Mouse (Mus musculus) adrenal gland, postnatal 14 days (tissue): ENCODE data around the gene Runx2. TPM values are rescaled to one million over a fixed set of nuclear protein-coding genes. Genes with fewer than 3 reads are reported as not detected.

Source experiments
- DNase-seq: peaks from one replicate; pipeline ENCODE4 v3.0.0; 2021; ENCODE audit warnings: mixed read lengths
- long read RNA-seq, 2 experiments: library from polyadenylated mRNA; stranded (forward); transcript quantifications; one replicate each; pipeline ENCODE4 v2.0.0; 2021
- total RNA-seq: library from RNA; stranded (reverse); gene quantifications from 2 replicates; pipeline ENCODE4 v1.2.3, GENCODE M21; 2021

The Runx2 gene
- 11.5 and 15.9 TPM in 2 replicates for total RNA-seq
- long read RNA-seq, experiment 1, partial matches to known transcripts: 0 of 6 reads
- long read RNA-seq, experiment 1, other reads (novel, unspliced or antisense): 6 of 6 reads
- long read RNA-seq, experiment 2, partial matches to known transcripts: 0 of 5 reads
- long read RNA-seq, experiment 2, other reads (novel, unspliced or antisense): 5 of 5 reads

DNA sequence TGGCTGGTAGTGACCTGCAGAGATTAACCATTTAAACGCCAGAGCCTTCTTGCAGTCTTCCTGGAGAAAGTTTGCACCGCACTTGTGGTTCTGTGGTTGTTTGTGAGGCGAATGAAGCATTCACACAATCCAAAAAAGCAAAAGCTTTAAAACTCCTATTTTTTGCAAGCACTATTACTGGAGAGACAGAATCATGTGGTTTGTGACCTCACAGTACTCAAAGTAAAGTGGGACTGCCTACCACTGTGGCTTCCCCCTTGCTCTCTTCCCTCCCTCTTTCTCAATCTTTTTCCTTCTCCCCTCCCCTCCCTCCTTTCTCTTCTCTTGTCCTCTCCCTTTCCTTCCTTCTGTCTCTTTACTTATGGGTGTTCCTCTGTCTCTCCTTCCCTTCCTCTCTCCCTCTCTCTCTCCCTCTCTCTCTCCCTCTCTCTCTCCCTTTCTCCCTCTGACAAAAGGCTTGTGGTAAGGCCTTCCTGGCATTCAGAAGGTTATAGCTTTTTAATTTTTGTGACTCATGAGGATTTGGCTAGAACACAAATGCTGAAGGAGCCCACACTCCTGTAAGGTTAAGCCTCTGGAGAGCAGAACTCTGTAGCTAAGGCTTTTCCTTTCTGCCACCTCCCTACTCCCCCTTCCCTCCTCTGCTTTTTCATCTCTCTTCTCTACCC is at the start of gene Runx2:
Gene Runx2 (minus strand): TSS at position 290 of the 668 bp plus-strand sequence.
- no peak for DNase-seq

GRCm38 (mm10) chr17:44863165-44863564 is 48.6 kb upstream of the Runx2 start:
- no peak for DNase-seq

DNA sequence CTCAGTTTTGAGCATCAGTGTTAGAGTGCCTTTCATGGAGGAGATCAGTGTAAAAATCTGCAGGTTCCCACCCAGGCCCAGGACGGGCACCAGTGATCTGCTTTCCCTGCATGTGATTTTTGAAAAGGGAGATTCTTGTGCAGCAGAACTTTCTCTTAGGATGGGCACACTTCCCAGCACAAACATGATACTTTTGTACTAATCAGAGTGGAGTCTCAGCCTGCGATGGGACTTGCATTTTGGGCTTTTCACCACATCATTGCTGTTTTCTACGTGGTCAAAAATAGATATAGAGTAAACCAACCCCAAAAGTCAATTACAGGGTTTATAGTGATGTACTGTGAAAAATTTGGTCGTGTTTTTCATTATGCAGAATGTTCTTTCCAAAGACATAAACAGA is 27.6 kb upstream of the Runx2 start:
- no peak for DNase-seq

DNA sequence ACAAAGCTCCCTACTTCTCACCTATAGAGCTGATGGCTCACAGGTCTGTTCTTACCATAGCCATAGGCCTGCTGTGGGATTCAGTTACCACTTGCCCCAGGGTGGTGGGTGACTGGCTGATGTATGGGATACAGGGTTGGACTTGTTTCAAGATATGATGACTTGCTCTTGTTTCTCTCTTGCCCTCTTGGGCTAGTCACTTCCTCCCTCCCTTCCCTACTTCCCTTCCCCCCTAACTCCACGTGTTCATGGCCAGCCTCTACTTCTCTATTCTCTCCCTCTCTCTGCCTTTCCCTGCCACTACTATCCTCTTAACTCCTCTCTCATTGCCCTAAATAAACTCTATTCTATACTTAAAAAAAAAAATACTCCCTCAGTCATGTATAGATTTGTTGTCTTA is 16.6 kb upstream of the Runx2 start:
- DNase-seq: no peak

DNA sequence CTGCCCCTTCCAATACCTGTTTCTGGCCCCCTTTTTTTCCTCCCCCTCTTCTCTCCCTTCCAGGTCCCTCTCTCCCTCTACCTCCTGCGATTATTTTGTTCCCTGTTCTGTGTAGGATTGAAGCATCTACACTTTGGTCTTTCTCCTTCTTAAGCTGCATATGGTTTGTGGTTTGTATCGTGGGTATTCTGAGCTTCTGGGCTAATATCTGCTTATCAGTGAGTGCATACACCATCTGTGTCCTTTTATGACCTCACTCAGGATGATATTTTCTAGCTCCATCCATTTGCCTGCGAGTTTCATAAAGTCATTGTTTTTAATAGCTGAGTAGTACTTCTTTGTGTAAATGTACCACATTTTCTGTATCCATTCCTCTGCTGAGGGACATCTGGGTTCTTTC is 15.0 kb upstream of the Runx2 start:
- no peak for DNase-seq

GRCm38 (mm10) chr17:44827964-44828363 is 13.4 kb upstream of the Runx2 start:
- DNase-seq: no peak

GRCm38 (mm10) chr17:44827124-44827523 is 12.5 kb upstream of the Runx2 start:
- DNase-seq: no peak

GRCm38 (mm10) chr17:44821940-44822339 is 7.3 kb upstream of the Runx2 start:
- DNase-seq: no peak

- no peak for DNase-seq
Observed at GRCm38 (mm10) chr17:44819816-44820215, 5.2 kb upstream of the Runx2 start.

- DNase-seq: no peak
Observed at GRCm38 (mm10) chr17:44818825-44819224, 4.2 kb upstream of the Runx2 start.

DNA sequence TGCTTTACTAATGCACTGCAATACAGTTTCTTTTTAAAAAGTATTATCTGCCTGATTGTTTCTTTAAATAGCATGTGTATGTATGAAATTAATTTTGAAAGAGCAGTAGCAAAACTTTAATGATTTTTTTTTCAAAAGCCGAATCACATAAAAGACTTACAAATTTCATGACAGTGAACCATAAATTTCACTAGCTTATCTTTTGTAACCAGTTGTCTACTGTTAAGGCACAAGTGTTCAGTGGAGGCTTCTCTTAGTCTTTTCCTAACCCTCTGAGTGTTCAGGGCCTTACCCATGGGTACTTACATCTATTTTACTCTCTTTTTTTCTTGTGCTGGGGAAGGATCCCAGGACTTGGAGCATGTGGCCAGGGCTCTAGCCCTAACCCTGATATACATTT is 7.6 kb downstream of the Runx2 start:
- no peak for DNase-seq

DNA sequence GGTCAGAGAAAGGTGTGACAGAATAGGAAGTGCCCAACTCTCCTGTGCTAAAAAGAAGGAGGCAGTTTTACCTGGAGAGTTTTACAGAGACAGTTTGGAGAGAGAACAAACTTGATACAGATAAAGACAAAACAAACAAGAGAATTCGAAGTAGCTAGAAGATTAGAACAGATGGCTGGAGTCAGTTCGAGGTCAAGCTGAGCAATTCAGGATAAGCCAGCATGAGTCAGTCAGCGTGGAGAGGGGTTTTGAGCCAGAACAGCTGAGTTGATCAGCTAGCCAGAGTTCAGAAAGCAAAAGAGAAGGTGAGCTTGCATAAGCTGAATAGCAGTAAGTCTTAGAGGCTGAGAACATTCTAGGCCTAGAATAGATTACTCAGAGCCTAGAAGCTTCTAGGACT is 17.3 kb downstream of the Runx2 start:
- DNase-seq: peak; percentile 44

DNA sequence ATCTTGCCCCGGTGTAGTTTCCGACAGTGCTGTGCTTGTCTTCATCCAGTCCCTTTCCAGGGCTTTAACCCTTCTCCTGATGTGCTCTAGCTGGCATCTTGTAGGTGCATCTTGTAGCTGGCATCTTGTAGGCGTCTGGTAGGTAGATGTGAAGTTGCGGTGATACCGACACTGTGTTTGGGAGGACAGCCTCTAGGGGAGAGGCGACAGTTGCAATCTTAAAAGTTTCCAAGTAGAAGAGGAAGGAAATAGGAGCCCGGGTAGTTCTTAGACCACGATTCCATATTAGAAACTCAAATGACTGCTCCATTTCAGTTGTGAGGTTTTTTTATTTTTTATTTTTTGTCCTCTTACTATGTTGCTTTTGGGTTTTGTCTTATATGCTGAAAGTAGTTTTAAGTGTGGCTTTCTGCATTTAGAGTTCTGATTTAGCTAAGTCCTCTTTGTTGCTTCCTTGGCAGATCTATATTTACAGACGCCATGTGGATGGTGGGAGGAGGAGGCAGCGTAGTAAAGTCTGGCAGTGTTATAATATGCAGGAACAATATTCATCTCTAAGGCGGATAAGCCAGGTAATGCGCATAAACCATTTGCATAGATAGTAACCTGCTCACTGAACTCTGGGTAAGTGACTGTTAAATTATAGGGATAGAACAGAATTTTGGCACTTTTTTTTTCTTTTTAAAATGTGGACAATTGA is 22.2 kb downstream of the Runx2 start:
- DNase-seq: no peak

DNA sequence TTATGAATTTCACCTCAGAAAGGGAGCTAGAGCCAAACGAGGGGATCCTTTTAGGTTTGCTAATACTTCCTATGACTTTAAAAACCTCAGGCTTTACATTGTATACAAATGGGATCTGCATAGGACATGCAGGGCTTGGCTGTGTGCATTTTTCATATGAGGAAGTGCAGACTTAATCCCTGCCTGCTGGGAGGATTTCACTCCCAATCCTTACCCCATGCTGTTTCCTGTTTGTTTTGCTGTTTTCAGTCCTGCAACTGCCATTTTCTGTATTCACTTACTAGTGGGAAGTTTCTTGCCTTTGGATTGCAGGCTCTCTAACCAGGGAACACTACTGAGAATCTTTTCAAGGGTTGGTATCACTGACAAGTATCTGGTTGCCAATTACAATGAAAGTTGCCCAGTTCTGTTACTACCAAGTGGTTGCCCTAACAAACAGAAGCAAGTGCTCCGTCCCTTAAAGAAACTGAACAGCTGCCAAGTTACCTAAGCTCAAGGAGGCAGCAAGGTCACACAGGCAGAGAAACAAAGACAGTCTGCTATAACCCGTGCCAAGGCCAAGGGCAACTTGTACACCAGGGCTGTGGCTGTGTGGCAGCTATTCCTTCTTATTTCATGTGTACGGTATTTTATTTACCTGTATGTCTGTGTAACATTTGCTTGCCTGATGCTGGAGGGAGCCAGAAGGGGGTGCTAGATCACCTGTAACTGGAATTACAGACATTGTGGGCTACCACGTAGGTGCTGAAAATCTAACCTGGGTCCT is 25.4 kb downstream of the Runx2 start:
- peak; percentile 24 for DNase-seq

GRCm38 (mm10) chr17:44783143-44783542 is 31.5 kb downstream of the Runx2 start:
- DNase-seq: no peak

GRCm38 (mm10) chr17:44782366-44782765 is 32.2 kb downstream of the Runx2 start:
- DNase-seq: no peak

DNA sequence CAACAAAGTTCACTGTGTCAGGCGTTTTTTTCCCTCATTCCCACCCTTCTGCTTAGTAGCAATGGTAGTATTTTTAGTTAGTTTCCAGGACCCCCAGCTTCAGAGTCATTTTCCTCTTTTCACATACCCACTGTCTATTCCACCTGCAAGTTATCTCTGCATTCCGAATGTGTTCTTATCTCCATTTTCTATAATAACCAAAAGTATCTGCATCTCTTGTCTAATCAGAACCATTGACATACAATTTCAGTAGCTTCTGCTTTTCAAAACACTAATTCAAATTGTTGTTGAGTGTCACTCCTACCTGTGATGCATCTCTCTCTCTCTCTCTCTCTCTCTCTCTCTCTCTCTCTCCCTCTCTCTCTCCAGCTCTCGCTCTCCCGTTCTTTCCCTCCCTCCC is 34.2 kb downstream of the Runx2 start:
- no peak for DNase-seq

GRCm38 (mm10) chr17:44778141-44778540 is 36.5 kb downstream of the Runx2 start:
- no peak for DNase-seq

DNA sequence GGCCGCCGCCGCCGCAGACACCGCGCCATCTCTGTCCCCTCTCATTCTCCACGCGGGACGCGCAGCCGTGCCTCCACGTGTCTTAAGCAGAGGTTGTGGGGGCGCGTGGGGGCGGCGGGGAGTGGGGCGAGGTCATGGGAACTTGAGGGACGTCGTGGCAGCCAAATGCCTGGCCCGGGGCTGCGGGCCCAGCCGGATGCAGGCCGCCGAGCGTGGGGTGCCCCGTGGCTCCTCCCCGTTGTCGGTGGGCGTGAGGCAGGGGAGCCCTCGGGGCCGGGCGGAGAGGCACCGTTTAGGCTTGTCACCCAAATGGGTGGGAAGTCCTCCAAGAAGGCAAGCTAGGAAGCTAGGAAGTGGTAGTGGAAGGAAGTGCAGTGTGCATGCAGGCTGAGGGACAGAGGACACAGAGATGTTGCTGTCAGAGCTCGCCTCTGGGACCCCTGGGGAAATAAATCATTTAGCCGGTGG is 37.2 kb downstream of the Runx2 start:
- peak; percentile 85 for DNase-seq

DNA sequence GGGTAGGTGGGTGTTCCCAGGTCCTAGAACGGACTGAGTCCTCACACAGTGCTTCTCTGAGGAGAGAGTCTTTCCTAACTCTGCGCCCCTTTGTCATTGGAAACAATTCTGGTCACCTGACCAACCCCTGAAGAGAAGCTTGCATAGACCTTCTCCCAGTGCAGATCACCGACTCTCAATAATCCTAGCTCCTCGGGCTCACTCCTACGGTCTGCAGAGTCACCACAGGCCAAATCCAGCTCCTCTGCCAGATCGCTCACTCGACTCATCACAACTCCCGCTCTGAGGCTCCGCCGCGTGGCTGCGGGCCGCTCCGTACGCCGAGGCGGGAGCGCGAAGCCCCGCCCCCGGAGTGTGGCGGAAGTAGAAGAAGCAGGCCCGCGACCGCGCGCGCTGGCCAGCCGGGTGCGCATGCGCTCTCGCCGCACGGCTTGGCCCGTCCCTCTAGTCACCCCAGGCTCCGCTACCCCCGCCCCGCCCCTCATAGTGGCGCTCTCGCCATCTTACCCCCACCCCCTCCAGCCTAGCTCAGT is 37.8 kb downstream of the Runx2 start, which contains the start of gene Supt3:
Gene Supt3 (plus strand): TSS at position 415 of the 533 bp plus-strand sequence.
- peak; percentile 98 for DNase-seq

GRCm38 (mm10) chr17:44772576-44772975 is 42.0 kb downstream of the Runx2 start:
- no peak for DNase-seq

GRCm38 (mm10) chr17:44770871-44771270 is 43.7 kb downstream of the Runx2 start:
- DNase-seq: no peak
